Mouse (Mus musculus) cerebellum, postnatal 10 days (tissue): ENCODE results near the gene Fars2.
"Not testable (repeated sequence)": the region's sequence is repeated elsewhere in the genome, so short reads cannot be mapped to it uniquely, and the experiment has no call there.

Experiments
- DNase-seq, 2 experiments: peaks; one replicate each; pipeline ENCODE4 v3.0.0; 2021; ENCODE audit warnings: mixed read lengths in 2 of 2

Gene Fars2

DNA sequence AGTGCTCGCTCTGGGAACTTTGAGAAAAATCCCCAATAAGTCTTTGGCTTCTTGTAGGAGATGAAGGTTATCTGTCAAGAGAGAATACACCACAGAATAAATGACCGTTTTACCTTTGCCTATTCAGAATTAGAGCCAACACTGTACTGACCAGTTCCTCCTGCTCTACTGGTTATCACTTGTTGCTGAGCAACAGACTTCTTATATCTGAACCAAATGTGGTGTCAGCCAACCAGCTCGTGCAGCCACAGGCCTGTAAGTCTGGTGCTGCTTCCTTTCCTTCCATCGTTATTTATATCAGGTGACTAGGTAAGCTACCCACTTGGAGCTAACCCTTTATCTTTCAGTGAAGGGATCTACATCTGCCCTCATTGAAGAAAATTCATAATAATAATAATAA is 179.4 kb downstream of the Fars2 start:
- no peak for DNase-seq

DNA sequence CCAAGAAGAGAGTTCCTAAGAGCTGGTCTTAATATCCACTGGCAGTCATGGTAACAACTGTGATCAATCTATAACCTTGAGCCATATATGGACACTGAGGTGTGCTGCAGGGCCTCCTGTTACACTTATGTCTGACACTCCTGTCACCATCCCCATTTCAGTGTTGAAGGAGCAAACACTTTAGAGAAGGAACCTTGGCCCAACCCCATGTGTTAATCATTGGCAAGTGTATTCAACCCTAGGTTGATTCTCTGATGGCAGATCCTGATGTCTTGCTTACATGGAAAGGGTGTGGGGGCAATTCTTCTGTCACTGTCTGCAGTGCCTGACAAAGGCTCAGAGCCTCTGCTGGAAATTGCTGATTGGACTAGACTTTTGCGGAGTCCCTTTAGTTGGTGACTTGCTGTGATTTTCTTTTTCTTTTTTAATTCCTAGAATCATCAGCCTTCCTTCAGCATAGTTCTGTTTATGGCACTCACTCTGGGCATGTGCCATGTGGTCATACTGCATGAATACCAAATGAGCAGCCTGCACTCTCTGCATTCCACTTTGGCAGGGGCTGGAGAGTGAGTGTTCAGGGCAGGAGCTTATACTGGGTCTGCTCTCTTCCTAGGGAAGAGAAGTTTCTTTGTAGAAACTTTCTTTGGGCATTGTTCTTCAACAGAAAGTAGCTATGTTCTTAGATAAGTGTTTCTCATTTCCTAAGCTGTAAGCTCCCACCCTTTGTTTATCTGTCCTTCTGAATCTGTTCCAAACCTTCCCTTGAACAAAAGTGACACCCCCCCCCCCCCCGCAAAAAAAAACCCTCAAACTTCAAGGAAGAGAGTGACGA is 181.0 kb downstream of the Fars2 start:
- DNase-seq, result peak; percentile 29 to 58

DNA sequence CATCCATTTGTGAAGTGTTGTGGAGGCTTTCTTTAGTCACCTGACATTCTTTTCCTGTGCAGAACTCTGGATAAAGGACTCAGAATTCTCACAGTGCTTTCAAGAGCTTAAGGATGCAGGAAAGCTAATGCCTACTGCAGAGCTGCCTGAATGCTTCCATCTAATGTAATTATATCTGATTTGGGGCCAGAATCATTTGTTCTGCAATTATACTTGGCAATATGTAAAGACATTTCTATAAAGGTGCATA is 181.5 kb downstream of the Fars2 start:
- no peak for DNase-seq

DNA sequence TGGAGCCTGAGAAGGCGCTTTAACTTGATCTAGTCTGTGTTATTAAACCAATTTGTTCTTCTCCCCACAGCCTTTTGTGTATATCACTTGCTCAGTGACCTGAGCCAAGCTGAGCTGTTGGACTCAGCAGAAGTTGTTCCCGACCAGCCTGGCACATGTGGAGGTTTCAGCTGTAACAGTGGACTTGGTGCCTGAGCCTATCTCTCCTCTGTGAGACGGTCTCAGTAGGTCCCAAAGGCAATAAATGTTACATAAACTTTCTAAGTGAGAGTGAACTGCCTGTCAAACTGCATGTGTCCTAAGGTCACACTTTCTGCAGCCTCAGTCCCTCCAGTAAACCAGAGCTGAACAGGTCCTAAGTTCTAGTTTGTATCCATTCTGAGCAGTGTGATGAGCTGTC is 185.6 kb downstream of the Fars2 start:
- DNase-seq, result no peak

DNA sequence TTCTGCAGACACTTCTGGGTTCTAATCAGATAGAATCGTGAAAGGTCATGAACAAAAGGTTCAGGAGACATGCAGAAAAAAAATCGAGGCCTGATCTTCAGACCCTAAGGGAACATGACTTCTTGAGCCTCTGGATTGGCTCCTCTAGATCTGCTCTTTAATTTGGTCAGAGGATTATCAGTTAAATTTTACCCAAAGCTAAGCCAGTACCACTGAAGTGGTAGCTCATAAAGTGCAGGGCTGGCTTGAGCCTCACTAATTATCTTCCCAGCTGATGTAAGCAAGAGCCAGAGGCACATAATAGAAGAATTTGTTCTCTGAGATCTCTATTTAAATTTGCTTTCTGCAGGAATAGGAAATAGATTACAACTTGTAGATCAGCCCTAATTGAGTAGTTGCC is 188.1 kb downstream of the Fars2 start:
- DNase-seq, result no peak

DNA sequence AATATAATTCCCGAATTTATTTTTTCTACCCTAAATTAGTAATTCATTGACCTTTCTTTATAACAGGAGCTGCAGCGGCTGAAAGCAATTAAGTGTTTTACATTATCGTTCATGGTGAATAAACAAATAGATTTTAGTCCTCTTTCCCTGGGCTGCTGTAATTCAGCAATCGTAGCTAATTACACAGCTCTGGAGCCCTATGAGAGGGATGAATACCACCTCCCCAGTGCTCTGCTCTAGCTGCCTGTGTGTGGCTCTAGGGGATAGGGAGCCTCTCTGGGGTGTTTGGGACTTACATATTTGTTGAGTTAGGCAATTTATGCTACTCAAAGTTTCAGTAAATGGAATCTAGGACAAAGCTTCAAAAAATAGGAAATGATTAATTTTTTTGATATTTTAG is 190.2 kb downstream of the Fars2 start:
- DNase-seq, result no peak

DNA sequence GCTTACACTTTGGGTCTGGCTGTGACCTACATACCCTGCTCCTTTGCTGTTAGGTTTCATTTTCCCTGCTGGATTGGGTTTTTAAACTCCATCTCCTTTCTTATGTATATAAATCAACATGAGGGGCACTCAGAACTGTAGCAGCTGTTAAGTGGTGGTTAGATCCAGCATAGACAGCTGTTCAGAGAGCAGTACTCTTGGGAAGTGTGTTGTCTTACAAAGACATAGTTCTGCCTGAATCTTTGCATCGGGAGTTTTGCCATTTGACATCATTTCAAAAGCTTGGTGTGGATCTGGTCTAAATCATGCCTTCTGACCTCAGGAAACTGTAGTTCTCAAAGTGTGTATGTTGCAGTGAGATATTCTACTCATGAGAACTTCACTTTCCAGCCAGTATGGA is 191.9 kb downstream of the Fars2 start:
- no peak for DNase-seq

DNA sequence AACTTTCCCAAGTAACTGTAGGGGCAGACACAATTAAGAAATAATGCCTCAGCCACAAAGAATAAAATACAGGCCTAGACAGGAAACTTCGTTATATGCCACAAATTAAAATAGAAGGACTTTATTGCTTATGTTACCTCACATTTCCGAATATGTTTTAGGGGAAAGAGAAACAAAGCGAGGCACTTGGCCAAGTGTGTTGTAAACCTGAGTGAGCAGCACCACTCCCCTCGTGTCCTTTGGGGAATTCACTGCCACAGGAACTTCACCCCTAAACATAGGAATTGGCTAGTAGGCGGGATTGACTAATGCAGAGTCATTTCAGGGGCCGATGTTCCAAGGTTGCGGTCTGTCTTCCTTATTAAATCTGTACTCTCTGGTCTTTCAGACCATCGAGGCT is 197.0 kb downstream of the Fars2 start:
- DNase-seq, result no peak

DNA sequence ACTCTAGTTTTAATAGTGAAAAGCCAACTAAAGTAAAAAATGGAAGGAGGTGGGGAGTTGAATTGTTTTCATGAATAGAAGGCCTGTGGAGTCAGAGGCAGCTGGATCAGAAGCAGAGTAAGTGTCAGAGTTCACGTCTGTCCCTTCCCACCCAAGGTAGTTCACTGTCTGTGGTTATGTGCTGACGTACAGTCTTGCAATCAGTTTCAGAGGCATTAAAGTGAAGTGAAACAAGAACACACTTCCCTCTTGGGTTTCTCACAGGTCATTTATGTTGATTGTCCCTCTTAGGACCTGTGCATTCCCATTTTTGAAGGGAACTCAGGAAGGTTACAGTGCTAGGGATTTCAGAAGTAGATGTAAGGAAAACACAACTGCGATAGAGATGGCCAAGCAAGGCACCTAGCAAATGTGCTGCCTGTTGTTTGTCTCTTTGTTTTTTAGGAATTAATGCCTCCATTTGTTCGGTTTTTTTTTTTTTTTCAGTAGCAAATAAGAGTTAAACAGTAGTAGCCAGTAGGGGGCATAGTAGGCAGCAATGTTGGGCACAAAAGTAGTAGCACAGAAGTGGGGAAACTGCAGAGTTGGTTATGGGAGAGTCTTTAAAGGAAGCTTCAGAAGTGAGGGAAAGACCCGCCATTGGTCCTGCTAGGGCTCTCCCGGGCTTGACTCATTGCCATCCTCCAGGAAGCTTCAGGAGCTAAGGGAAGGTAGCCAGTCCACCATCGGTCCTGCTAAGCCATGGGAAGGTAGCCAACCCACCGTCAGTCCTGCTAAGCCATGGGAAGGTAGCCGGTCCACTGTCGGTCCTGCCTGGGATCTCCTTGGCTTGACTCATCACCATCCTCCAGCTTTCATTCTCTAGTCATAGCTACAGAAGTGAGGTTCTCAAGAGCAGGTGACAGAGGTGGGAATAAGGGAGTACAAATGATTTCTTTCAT is 197.9 kb downstream of the Fars2 start:
- DNase-seq, result peak; percentile 43 to 66

DNA sequence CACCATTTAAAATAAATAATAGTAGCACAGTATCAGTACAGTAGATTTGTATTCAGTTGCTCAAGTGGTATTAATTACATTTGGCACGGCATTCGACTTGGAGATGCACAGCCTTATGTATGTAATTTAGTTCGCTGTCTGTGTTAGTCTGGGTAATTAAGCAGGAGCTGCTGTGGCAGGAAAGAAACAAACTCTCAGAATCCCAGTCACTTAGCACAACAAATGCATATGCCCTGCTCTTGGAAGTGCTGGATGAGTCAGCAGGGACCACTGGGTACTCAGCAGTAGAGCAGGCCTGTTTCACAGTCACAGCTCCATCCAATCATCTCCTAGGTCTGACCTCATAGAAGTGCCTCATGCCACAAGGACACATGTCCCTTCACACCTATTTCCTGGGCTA is 200.6 kb downstream of the Fars2 start:
- DNase-seq, result no peak

DNA sequence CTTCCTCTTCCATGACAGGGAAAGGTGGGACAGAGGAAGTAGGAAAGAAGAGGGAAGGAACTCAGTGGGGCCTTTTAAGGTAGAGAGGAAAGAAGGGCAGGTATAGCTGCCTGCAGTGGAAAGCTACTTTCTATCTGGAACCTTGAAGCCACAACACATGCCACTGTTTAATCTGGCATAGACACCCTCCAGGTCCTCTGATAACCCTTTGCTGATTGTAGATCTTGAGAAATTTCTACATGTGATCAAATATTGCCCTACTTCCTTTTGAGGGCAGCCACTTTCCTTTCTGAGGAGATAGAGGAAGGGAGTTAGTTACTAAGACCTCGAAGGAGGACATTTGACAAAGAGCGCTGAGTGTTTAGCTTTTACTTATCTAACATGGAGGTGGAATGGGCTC is 207.4 kb downstream of the Fars2 start:
- no peak for DNase-seq

DNA sequence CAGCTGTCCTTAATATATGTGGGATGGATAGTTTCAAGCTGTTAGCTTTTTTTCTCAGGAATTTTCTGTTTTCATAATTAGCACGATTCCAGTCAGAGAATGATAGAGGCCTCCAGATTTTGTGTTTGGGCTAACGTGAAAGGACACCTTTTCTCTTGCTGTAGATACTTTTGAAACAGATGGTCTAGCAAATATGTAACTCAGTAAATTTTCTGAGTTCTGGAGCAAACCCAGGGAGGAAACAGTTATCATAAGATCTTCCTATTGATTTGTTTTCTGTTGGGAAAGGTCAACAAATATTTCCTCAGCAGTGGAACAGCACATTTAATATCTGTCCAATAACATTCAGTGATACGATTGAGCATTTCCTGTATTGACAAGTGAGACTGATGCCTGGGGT is 209.3 kb downstream of the Fars2 start:
- DNase-seq, result no peak

DNA sequence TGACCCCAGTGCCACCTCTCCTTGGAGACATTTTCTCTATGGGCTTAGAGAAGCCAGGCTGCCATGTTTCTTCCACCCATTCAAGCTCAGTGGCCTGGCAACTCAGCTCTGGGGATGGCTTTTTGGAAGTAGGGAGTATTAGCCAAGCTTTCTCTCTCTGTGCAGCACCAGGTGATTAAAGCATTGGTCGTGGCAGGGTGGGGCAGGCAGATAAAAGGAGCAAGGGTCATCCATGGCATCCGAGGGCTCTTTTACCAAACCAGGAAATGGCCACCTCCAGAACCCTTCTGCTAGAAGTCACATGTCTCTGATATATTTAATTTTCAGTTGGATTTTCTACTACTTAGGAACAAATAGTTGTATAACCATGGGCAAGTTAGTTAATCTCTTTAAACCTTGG is 212.7 kb downstream of the Fars2 start:
- no peak for DNase-seq

DNA sequence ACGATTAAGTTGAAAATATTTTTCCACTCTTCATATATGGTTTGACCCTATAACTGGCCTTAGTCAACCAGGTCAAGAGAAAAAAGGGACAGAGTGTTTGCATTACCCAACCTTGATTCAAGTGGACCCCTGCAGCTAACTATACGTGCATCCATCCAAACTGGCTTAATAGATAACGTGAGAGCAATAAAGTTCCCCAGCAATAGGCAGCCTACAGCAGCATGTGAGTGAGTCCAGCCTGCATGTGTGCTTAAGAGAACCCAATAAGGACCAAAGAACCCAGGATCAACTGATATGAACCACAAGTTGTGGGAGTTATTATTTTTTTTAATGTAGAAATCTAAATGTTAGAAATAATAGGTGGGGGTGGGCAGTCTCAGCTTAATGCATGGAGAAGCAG is 213.3 kb downstream of the Fars2 start:
- DNase-seq, result no peak

DNA sequence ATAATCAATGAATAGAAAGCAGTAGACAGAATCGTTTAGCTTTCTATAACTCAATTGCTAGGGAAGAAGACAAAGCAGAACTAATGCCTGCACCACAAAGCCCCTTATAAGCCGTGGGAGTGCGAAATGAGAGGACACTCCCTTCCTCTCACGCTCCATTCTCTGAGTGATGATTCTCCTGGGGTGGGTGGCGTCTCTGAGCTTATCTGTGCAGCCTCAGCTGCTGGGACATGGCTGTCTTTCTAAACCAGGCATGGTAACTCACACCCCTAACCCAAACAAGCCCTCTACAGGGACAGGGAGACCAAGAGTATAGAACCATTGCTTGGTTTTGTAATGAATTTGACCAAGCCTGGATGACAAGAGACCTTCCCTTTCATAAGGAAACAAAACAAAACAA is 217.5 kb downstream of the Fars2 start:
- no peak for DNase-seq

DNA sequence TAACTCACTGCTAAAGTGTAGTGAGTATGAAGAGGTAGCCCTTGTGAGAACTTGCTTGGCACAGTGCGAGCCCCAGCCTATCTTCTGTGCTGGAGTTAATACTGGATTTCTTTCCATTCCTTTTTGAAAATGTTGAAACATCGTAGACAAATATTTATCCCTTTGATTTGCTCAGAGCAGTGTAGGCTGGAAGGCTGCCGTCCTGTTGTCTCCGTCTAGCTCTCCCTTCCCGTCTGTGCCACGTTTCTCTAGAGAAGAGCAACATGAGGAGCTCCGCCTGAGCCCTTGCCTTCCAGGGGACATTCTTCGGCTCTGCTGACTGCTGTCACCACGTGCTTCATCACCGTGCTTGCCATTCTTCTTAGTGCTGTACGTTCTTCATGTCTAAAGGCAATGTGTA is 234.3 kb downstream of the Fars2 start:
- peak in 1 of 2 experiments; percentile 6 for DNase-seq

DNA sequence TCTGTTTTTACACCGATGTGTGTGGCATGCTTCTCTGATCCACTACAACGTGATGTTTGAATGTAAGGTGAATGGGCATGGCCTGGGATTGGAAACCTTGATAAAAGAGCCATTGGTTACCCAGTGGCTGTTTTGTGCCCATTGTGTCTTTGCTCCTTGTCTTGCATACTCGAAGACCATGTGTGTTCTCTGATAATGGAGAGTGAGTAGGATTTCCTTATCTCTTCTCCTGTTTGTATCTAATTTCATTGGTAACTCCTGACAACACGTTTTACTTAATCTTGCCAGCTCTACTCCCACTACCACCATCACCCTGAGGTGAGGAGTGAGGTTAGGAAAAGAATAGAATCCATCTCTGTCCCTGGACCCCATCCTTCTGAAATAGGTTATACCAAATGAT is 240.3 kb downstream of the Fars2 start:
- no peak for DNase-seq

DNA sequence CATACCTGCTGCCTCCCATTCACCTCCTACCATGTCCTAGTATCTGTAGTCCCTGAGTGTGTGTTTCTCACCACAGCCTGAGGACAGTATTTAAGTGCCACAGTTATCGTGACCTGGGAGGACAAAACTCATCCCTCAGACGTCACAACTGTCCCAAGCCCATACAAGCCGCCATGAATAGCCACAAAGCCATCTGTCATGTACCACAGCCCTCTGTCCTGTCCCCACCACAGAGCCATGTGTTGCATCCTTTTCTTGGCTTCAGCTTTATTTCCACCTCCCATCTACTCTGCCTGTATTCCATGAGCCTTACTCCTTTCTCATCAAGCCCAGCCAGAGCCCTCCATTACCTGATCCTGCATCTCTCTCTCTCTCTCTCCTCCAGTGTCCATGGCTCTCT is 244.2 kb downstream of the Fars2 start:
- no peak for DNase-seq

DNA sequence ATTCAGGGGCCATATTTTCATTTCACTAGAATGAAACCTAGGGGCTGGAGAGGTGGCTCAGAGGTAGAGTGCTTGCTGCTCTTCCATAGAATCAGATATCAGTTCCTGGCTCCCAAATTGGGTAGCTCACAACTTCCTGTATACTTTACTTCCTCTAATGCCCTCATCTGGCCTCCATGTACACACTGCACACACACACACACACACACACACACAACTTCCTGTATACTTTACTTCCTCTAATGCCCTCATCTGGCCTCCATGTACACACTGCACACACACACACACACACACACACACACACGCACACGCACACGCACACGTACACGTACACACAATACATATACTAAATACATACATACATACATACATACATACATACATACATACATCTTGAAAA is 248.5 kb downstream of the Fars2 start:
- DNase-seq, result not testable (repeated sequence)

DNA sequence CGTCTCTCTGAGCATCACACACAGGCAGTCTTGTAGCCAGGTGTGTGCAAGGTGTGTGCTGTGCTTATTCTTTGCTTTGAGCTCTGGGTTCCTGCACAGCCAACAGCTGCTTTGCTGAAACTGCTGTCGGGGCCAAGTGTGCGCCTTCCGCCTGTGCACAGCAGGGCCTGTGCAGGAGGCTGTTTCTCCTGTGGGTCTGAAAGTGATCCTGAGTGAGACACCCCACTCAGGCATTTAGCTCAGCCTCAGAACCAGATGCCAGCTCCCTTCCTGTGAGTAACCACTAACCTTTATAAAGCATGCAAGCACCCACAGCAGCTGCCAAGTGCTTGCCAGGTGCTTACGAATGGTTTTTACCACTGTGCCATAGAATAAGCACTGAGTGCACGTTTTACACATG is 249.1 kb downstream of the Fars2 start:
- DNase-seq, result no peak

DNA sequence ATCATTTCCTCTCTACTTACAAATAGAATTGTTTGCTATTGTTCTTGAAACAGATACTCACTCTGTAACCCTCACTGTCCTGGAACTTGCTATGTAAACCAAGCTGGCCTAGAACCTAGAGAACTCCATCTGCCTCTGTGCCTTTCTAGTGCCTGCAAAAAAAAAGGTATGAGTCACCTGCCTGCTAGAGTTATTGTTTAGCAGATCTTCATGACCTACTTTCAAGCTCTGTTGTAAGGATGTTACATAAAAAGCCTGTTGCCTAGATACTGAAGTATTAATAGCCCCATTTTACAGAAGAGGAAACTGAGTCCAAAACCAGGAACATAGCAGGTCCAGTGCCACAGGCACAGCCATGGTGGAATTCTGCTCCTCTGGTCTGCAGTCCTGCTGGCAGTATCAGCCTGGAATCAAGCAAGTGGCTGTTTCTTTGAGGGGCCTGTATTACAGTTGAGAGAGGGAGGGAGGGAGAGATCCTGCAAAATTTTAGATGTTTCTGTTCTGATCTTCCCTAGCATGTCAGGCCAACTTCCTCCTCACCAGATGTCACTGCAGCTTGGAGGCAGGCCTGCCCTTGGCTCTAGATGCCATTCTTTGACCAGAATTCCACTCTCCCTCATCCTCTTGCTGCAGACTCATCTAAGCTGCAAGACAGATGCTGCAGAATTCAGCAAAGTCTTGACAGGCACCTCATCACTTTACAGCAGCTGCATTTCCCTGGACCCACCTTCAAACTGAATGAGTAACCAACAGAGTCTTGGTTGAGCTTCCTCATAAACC is 250.7 kb downstream of the Fars2 start:
- DNase-seq, result peak; percentile 38 to 61

DNA sequence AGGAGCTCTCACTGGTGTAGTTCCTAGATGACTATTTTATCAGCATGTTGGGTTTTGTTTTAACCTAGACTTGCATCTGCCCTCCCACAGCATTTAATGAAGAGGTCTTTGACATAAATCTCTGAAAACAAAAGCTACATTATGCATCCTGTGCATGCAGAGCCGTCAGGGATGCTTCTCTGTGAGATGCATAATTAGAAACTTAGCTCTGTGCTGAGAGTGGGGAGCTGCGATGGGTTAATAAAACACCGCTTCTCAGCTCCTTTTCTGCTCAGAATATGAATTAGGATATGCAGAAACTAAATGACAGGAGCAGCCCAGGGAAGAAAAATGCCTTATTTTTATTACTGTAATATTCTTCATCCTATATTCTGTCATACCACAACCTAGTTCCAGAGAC is 251.6 kb downstream of the Fars2 start:
- DNase-seq, result no peak

DNA sequence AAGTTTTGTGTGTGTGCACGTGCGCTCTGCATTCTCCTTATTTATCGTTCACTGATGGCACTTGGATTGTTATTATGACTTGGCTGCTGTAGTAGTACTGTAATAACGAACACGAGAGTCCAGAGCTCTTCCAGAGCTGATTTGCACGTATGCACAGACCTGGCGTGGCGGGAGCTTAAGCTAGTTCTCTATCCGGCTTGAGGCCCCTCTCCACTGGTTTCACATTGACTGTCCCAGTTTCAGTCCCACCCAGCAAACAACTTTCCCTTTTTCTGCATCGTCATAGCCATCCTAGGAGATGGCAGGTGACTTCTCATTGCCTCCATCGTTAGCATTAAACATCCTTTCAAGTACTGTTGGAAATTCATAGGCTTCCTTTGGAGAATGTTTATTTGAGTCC is 252.2 kb downstream of the Fars2 start:
- DNase-seq, result no peak

DNA sequence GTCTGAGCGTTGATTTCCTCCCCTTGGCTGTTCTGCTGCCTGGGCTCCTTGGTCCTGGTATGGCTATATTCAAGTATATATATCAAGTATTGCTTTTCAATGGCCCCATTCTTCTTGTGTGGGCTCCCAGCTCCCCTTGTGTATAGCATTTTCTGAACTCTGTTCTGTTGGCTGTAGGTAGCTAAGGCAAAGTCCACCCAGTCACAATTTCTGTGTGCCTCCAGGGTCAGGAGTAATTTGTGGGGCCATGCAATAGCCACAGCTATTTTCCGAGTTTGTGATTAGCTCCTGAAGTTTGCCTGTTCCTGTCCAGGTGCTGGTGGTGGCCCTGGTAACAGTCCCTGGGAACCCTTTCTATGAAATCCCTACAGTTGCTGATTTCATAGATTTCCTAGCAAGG is 266.0 kb downstream of the Fars2 start:
- no peak for DNase-seq
